11 mouse cellular contexts compared by ENCODE assay signal in the genomic region with DNA sequence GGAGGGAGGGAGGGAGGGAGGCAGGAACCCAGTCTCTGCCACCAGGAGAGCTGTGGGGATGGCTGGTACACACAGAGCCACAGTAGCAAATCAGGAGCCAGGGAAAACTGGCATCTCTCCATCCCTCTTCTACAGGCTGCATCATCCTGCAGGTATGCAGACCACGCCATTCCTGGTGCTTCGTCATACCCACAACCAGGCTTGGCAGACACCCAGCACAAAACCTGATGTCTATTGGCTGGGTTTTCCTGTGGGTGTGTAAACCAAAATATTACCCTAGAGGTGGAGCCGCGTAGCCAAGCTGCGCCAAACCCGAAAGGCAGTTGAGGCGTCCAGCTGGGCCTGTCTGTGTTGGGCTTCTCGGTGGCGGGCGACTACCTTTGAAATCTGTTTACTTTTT. TPM values are rescaled to one million over a fixed set of nuclear protein-coding genes. Genes with fewer than 3 reads are reported as not detected.
DNase-seq lines count a peak whose midpoint lies in the region; ATAC-seq lines count a peak whose summit lies in the region.
"Had no signal": no experiment of that assay in that cellular context is flagged by ENCODE, and none has a peak within 500 bp of the region (broad histone marks: within the 10 kb centered on the region; RNA-seq: fewer than 3 reads in every experiment).

No protein-coding gene starts in this region.

- H3K36me3 ChIP-seq in embryonic facial prominence, embryonic 13.5 days: no peaks in the 10 kb centered on the region
- H3K36me3 ChIP-seq in embryonic facial prominence, embryonic 10.5 days (replicated peaks): peaks cover under 1% of the 10 kb centered on the region; the same call in 1 of the 2 replicates
- no peaks in the 10 kb centered on the region for H3K36me3 ChIP-seq in heart, embryonic 10.5 days
- 0 out of 2 replicates have a peak, but pooled peaks cover 3% of the 10 kb centered on the region for H3K36me3 ChIP-seq in stomach, embryonic 15.5 days
- H3K36me3 ChIP-seq: embryonic facial prominence, embryonic 12.5 days; neural tube, embryonic 12.5 days had no signal

- H3K27ac ChIP-seq in embryonic facial prominence, embryonic 13.5 days: peak overlapping the region; percentile 60
- no peak overlapping the region for H3K27ac ChIP-seq in embryonic facial prominence, embryonic 10.5 days (replicated peaks)
- H3K27ac ChIP-seq in heart, embryonic 10.5 days: no peak overlapping the region
- H3K27ac ChIP-seq in stomach, embryonic 15.5 days: no peak overlapping the region
- H3K27ac ChIP-seq: neural tube, embryonic 12.5 days had no signal

- H3K9me3 ChIP-seq in embryonic facial prominence, embryonic 13.5 days: no peaks in the 10 kb centered on the region
- H3K9me3 ChIP-seq in embryonic facial prominence, embryonic 10.5 days: no peaks in the 10 kb centered on the region
- no peaks in the 10 kb centered on the region for H3K9me3 ChIP-seq in heart, embryonic 10.5 days
- no peaks in the 10 kb centered on the region for H3K9me3 ChIP-seq in stomach, embryonic 15.5 days
- H3K9me3 ChIP-seq: embryonic facial prominence, embryonic 12.5 days; neural tube, embryonic 12.5 days had no signal

- H3K9ac ChIP-seq in embryonic facial prominence, embryonic 13.5 days: no peak overlapping the region
- H3K9ac ChIP-seq in stomach, embryonic 15.5 days: no peak overlapping the region
- H3K9ac ChIP-seq: embryonic facial prominence, embryonic 12.5 days; neural tube, embryonic 12.5 days had no signal

- peaks cover 38% of the 10 kb centered on the region for H3K4me1 ChIP-seq in embryonic facial prominence, embryonic 13.5 days
- peaks cover 68% of the 10 kb centered on the region for H3K4me1 ChIP-seq in embryonic facial prominence, embryonic 10.5 days
- peaks cover 67% of the 10 kb centered on the region for H3K4me1 ChIP-seq in heart, embryonic 10.5 days
- H3K4me1 ChIP-seq in stomach, embryonic 15.5 days: peaks cover 24% of the 10 kb centered on the region

- H3K27me3 ChIP-seq in embryonic facial prominence, embryonic 13.5 days: no peaks in the 10 kb centered on the region
- H3K27me3 ChIP-seq in embryonic facial prominence, embryonic 10.5 days (replicated peaks; ENCODE audit: low read depth, poor library complexity, severe bottlenecking): peaks cover 19% of the 10 kb centered on the region
- peaks cover 32% of the 10 kb centered on the region for H3K27me3 ChIP-seq in heart, embryonic 10.5 days (ENCODE audit: insufficient read depth, poor library complexity, severe bottlenecking)
- H3K27me3 ChIP-seq in stomach, embryonic 15.5 days (replicated peaks): no peaks in the 10 kb centered on the region
- H3K27me3 ChIP-seq: CH12.LX; neural tube, embryonic 12.5 days had no signal

- ATAC-seq in embryonic facial prominence, embryonic 13.5 days (ENCODE audit: insufficient number of reproducible peaks, insufficient read depth, low FRiP score, low TSS enrichment, low read depth): peak; percentile 77
- ATAC-seq in stomach, embryonic 15.5 days (ENCODE audit: insufficient read depth, low FRiP score, low read depth): peak; percentile 48; the same call in 1 of the 2 replicates

- H3K4me2 ChIP-seq in embryonic facial prominence, embryonic 13.5 days: peak overlapping the region; percentile 11; the same call in 1 of the 2 replicates
- no peak overlapping the region for H3K4me2 ChIP-seq in stomach, embryonic 15.5 days
- H3K4me2 ChIP-seq: embryonic facial prominence, embryonic 12.5 days; neural tube, embryonic 12.5 days had no signal

- no peak overlapping the region for H3K4me3 ChIP-seq in embryonic facial prominence, embryonic 13.5 days
- no peak overlapping the region for H3K4me3 ChIP-seq in embryonic facial prominence, embryonic 10.5 days
- H3K4me3 ChIP-seq in heart, embryonic 10.5 days: no peak overlapping the region
- H3K4me3 ChIP-seq in stomach, embryonic 15.5 days (replicated peaks): no peak overlapping the region
- H3K4me3 ChIP-seq: embryonic facial prominence, embryonic 12.5 days; neural tube, embryonic 12.5 days had no signal

- no peak for DNase-seq in embryonic facial prominence, embryonic 10.5 days (ENCODE audit: low spot score)
- DNase-seq in cerebellum, adult 11 months: peak; percentile 76
- peak; percentile 85 for DNase-seq in heart, embryonic 10.5 days (ENCODE audit: low spot score)
- DNase-seq in kidney, postnatal 14 days: peak; percentile 81
- DNase-seq in lung, adult 18-20 months: peak; percentile 93 to 95
- DNase-seq in thymus, adult 18-20 months: no peak

- 36% methylated on average over 10 of the region's 10 CpGs for WGBS in embryonic facial prominence, embryonic 13.5 days
- WGBS in embryonic facial prominence, embryonic 10.5 days: 71% methylated on average over 10 of the region's 10 CpGs
- 66% methylated on average over 10 of the region's 10 CpGs for WGBS in heart, embryonic 10.5 days
- WGBS in stomach, embryonic 15.5 days: 36% methylated on average over 10 of the region's 10 CpGs

RNA-seq across cellular contexts. Expression of a gene that starts 17.5 kb away (rescaled TPM):
- polyA plus RNA-seq in embryonic facial prominence, embryonic 13.5 days (2015; fragmentation: Nextera tagmentation; extraction: Ambion mirVana): 20.9 and 23.7 TPM in 2 replicates
- polyA plus RNA-seq in embryonic facial prominence, embryonic 10.5 days (2016; fragmentation: Nextera tagmentation; extraction: Ambion mirVana): 48.4 and 55.0 TPM in 2 replicates
- polyA plus RNA-seq in heart, embryonic 10.5 days (2016; fragmentation: Nextera tagmentation; extraction: Ambion mirVana): 11.4 and 16.3 TPM in 2 replicates
- polyA plus RNA-seq in stomach, embryonic 15.5 days (2015; fragmentation: Nextera tagmentation; extraction: Ambion mirVana): 26.8 TPM in 2 replicates

RNA-seq across cellular contexts. Expression of a gene that starts 33.8 kb away (rescaled TPM):
- 1.4 and 2.2 TPM in 2 replicates for polyA plus RNA-seq in embryonic facial prominence, embryonic 13.5 days (2015; fragmentation: Nextera tagmentation; extraction: Ambion mirVana)
- 0.63 and 0.80 TPM in 2 replicates for polyA plus RNA-seq in embryonic facial prominence, embryonic 10.5 days (2016; fragmentation: Nextera tagmentation; extraction: Ambion mirVana)
- polyA plus RNA-seq in heart, embryonic 10.5 days (2016; fragmentation: Nextera tagmentation; extraction: Ambion mirVana): 1.2 and 1.3 TPM in 2 replicates
- 4.9 and 7.3 TPM in 2 replicates for polyA plus RNA-seq in stomach, embryonic 15.5 days (2015; fragmentation: Nextera tagmentation; extraction: Ambion mirVana)

RNA-seq across cellular contexts. Expression of a gene that starts 51.5 kb away (rescaled TPM):
- 0.28 TPM in 1 of 2 replicates, not detected in the other for polyA plus RNA-seq in embryonic facial prominence, embryonic 13.5 days (2015; fragmentation: Nextera tagmentation; extraction: Ambion mirVana)
- polyA plus RNA-seq in embryonic facial prominence, embryonic 10.5 days (2016; fragmentation: Nextera tagmentation; extraction: Ambion mirVana): 0.27 and 0.73 TPM in 2 replicates
- polyA plus RNA-seq in heart, embryonic 10.5 days (2016; fragmentation: Nextera tagmentation; extraction: Ambion mirVana): 0.48 and 1.1 TPM in 2 replicates
- polyA plus RNA-seq in stomach, embryonic 15.5 days (2015; fragmentation: Nextera tagmentation; extraction: Ambion mirVana): 0.76 and 0.77 TPM in 2 replicates

Comparison
In these comparisons a context has a peak if more than half of its experiments do, and no peak if none do; other contexts are left out.
1. DNase-seq: peak in cerebellum, adult 11 months (single experiment), heart, embryonic 10.5 days (single experiment), kidney, postnatal 14 days (single experiment) and lung, adult 18-20 months (2 of 2); none in embryonic facial prominence, embryonic 10.5 days (single experiment) and thymus, adult 18-20 months (0 of 2).